Mouse (Mus musculus): ENCODE measurements around the gene Ngrn. TPM values are rescaled to one million over a fixed set of nuclear protein-coding genes. Genes with fewer than 3 reads are reported as not detected.

Ngrn gene
- polyA plus RNA-seq, 1 experiment from 2014 or later: 55.1 TPM

DNA sequence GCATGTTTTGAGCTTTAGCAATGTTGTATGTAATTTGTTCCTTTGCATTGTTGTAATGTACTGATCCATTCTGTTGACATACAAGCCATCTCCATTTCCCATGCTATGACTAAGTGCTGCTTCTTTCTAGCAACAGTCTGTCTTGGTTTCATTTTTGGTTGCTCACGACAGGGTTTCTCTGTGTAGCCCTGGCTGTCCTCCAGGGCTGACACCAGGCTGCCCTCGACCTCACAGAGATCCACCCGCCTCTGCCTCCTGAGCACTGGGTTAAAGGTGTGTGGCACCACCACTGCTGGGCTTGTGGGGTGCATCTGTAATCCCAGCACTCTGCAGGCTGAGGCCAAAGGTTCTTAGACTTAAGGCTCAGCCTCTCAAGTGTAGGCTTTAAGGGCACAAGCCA lies 38.6 kb downstream of the Ngrn start:
- DNase-seq (ENCODE audit: low spot score) (no peak), ATAC-seq (replicated peaks; ENCODE audit: low FRiP score) (no peak)
- no peaks in the 10 kb centered on the region for H3K9me3 ChIP-seq (ENCODE audit: control insufficient read depth, low read length)
- H3K4me2 ChIP-seq: no peak overlapping the region
- no peaks in the 10 kb centered on the region for H3K27me3 ChIP-seq (replicated peaks; ENCODE audit: control insufficient read depth, insufficient read depth, low read length)
- peaks cover 18% of the 10 kb centered on the region for H3K4me1 ChIP-seq (replicated peaks; ENCODE audit: control insufficient read depth, insufficient read depth, low read length)
- no peak overlapping the region for H3K27ac ChIP-seq (ENCODE audit: low read depth, low read length)
- WGBS: 91% methylated on average over 3 of the region's 3 CpGs
- H3K9ac ChIP-seq (ENCODE audit: low read depth, low read length): no peak overlapping the region
- H3K36me3 ChIP-seq (ENCODE audit: control insufficient read depth, insufficient read depth, low read length): peaks cover 36% of the 10 kb centered on the region
- H3K4me3 ChIP-seq (ENCODE audit: low read depth, low read length): no peak overlapping the region

DNA sequence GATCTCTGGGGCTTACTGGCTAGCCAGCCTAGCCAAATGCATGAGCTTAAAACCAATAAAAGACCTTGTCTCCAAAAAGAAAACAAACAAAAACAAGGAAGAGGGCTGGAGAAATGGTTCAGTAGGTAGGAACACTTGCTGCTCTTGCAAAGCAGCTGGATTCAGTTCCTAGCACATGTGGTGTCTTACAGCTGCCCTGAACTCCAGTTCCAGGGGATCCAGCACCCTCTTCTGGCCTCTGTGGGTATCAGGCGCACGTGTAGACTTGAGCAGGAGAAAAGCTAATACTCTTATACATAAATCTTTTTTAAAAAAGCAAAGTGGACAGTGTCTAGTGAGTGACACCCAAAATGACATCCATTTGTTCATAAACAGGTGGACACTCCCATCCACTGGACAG lies 40.5 kb downstream of the Ngrn start:
- H3K27ac ChIP-seq (ENCODE audit: low read depth, low read length): no peak overlapping the region
- peaks cover 8% of the 10 kb centered on the region for H3K4me1 ChIP-seq (replicated peaks; ENCODE audit: control insufficient read depth, insufficient read depth, low read length)
- no peak for ATAC-seq (replicated peaks; ENCODE audit: low FRiP score)
- peaks cover 53% of the 10 kb centered on the region for H3K36me3 ChIP-seq (ENCODE audit: control insufficient read depth, insufficient read depth, low read length)
- DNase-seq (ENCODE audit: low spot score): no peak
- 92% methylated on average over 2 of the region's 2 CpGs for WGBS
- H3K4me3 ChIP-seq (ENCODE audit: low read depth, low read length): no peak overlapping the region
- no peak overlapping the region for H3K9ac ChIP-seq (ENCODE audit: low read depth, low read length)
- no peaks in the 10 kb centered on the region for H3K9me3 ChIP-seq (ENCODE audit: control insufficient read depth, low read length)
- no peak overlapping the region for H3K4me2 ChIP-seq
- no peaks in the 10 kb centered on the region for H3K27me3 ChIP-seq (replicated peaks; ENCODE audit: control insufficient read depth, insufficient read depth, low read length)

DNA sequence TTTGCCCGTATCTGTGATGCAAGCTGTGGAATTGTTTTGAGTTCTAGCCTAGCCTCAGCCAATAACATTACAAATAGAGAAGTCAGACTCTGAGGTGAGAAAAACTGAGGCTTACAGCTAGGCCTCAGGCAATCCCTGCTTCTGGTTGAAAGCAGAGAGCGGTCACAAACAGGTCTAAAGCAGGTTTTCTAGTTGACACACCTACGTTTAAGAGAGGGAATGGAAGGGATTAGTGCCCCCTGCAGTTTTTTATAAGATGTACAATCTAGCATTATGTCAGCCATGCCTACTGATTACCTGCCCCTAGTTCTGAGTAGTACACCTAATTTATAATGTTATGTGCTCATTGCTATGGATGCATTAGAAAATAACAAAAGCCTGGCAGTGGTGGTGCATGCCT lies 46.8 kb downstream of the Ngrn start:
- Histone ChIP-seq H3K9me3 (ENCODE audit: control insufficient read depth, low read length) (no peaks in the 10 kb centered on the region), H3K27me3 (replicated peaks; ENCODE audit: control insufficient read depth, insufficient read depth, low read length) (no peaks in the 10 kb centered on the region), H3K36me3 (ENCODE audit: control insufficient read depth, insufficient read depth, low read length) (peaks cover 78% of the 10 kb centered on the region), H3K9ac (ENCODE audit: low read depth, low read length) (no peak overlapping the region), H3K4me3 (ENCODE audit: low read depth, low read length) (no peak overlapping the region), H3K27ac (ENCODE audit: low read depth, low read length) (no peak overlapping the region), H3K4me2 (no peak overlapping the region), H3K4me1 (replicated peaks; ENCODE audit: control insufficient read depth, insufficient read depth, low read length) (no peaks in the 10 kb centered on the region)
- ATAC-seq (replicated peaks; ENCODE audit: low FRiP score) (no peak), DNase-seq (ENCODE audit: low spot score) (no peak)
- WGBS: 84% methylated on average over 3 of the region's 3 CpGs

DNA sequence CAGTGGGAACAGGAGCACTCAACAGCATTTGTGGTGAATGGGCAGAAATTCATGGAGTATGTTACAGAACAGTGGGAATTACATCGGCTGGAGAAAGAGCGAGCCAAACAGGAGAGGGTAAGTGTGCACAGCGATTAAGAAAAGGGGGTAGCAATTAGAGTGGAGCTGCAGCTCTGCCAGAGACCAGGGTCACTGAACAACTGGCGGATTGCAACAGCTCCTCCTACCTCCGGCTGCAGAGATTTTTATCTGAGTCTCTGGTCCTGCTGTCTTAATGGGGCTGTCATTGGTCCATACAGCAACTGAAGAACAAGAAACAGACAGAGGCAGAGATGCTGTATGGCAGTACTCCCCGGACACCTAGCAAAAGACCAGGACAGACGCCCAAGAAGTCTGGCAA lies 49.8 kb downstream of the Ngrn start:
- WGBS: 77% methylated on average over 7 of the region's 7 CpGs
- Histone ChIP-seq H3K4me2 (no peak overlapping the region), H3K9ac (ENCODE audit: low read depth, low read length) (no peak overlapping the region), H3K36me3 (ENCODE audit: control insufficient read depth, insufficient read depth, low read length) (peaks cover 84% of the 10 kb centered on the region), H3K4me3 (ENCODE audit: low read depth, low read length) (no peak overlapping the region), H3K9me3 (ENCODE audit: control insufficient read depth, low read length) (no peaks in the 10 kb centered on the region), H3K27me3 (replicated peaks; ENCODE audit: control insufficient read depth, insufficient read depth, low read length) (no peaks in the 10 kb centered on the region), H3K4me1 (replicated peaks; ENCODE audit: control insufficient read depth, insufficient read depth, low read length) (no peaks in the 10 kb centered on the region), H3K27ac (ENCODE audit: low read depth, low read length) (no peak overlapping the region)
- ATAC-seq (replicated peaks; ENCODE audit: low FRiP score) (no peak), DNase-seq (ENCODE audit: low spot score) (no peak)

Other genes with a start within 250 kb of the Ngrn start
- gene Zfp710, start 236.4 kb upstream of the Ngrn start, polyA plus RNA-seq (2014; fragmentation: Nextera tagmentation; extraction: Ambion mirVana): 10.8 and 11.8 TPM in 2 replicates
- gene Idh2, start 145.8 kb upstream of the Ngrn start, polyA plus RNA-seq (2014; fragmentation: Nextera tagmentation; extraction: Ambion mirVana): 259 and 268 TPM in 2 replicates
- gene Sema4b, start 74.4 kb upstream of the Ngrn start, polyA plus RNA-seq (2014; fragmentation: Nextera tagmentation; extraction: Ambion mirVana): 11.7 and 12.9 TPM in 2 replicates
- 113 and 114 TPM in 2 replicates for gene Cib1, start 28.4 kb upstream of the Ngrn start, polyA plus RNA-seq (2014; fragmentation: Nextera tagmentation; extraction: Ambion mirVana)
- gene Gdpgp1, start 28.4 kb upstream of the Ngrn start, polyA plus RNA-seq (2014; fragmentation: Nextera tagmentation; extraction: Ambion mirVana): 6.5 and 7.4 TPM in 2 replicates
- gene Ttll13, start 14.8 kb upstream of the Ngrn start, polyA plus RNA-seq (2014; fragmentation: Nextera tagmentation; extraction: Ambion mirVana): 0.52 and 1.6 TPM in 2 replicates
- 20.8 and 24.4 TPM in 2 replicates for gene Vps33b, start 8.4 kb downstream of the Ngrn start, polyA plus RNA-seq (2014; fragmentation: Nextera tagmentation; extraction: Ambion mirVana)
- 148 and 178 TPM in 2 replicates for gene Prc1, start 33.2 kb downstream of the Ngrn start, polyA plus RNA-seq (2014; fragmentation: Nextera tagmentation; extraction: Ambion mirVana)
- 10.7 and 11.4 TPM in 2 replicates for gene Rccd1, start 63.2 kb downstream of the Ngrn start, polyA plus RNA-seq (2014; fragmentation: Nextera tagmentation; extraction: Ambion mirVana)
- gene Unc45a, start 79.8 kb downstream of the Ngrn start, polyA plus RNA-seq (2014; fragmentation: Nextera tagmentation; extraction: Ambion mirVana): 23.7 and 24.0 TPM in 2 replicates
- gene Hddc3, start 81.9 kb downstream of the Ngrn start, polyA plus RNA-seq (2014; fragmentation: Nextera tagmentation; extraction: Ambion mirVana): 9.7 and 10.5 TPM in 2 replicates
- gene Man2a2, start 110.2 kb downstream of the Ngrn start, polyA plus RNA-seq (2014; fragmentation: Nextera tagmentation; extraction: Ambion mirVana): 9.4 and 12.4 TPM in 2 replicates
- gene Fes, start 126.7 kb downstream of the Ngrn start, polyA plus RNA-seq (2014; fragmentation: Nextera tagmentation; extraction: Ambion mirVana): 15.2 and 16.4 TPM in 2 replicates
- 8.3 and 10.4 TPM in 2 replicates for gene Furin, start 144.2 kb downstream of the Ngrn start, polyA plus RNA-seq (2014; fragmentation: Nextera tagmentation; extraction: Ambion mirVana)